Mouse (Mus musculus) NIH3T3 (cell line): ENCODE results near the gene Erbb2.
A peak's percentile ranks its signal among the peaks of the same experiment; 100 is the strongest.

Experiments used
- DNase-seq: peaks from one replicate; pipeline ENCODE4 v3.0.0-alpha.2; 2012; ENCODE audit warnings: low read depth

Erbb2 gene

GRCm38 (mm10) chr11:98457367-98458120 lies 45.3 kb downstream of the Erbb2 start:
- peak; percentile 86 for DNase-seq

- DNase-seq = no peak
These were observed 46.1 kb downstream of the Erbb2 start for GRCm38 (mm10) chr11:98458121-98458990.

GRCm38 (mm10) chr11:98459071-98459741 lies 46.9 kb downstream of the Erbb2 start:
- DNase-seq = no peak

- no peak for DNase-seq
These were observed 47.6 kb downstream of the Erbb2 start for GRCm38 (mm10) chr11:98459860-98460259.

GRCm38 (mm10) chr11:98461109-98461720 lies 48.9 kb downstream of the Erbb2 start:
- DNase-seq = peak; percentile 41

GRCm38 (mm10) chr11:98462255-98462654 lies 50.0 kb downstream of the Erbb2 start:
- DNase-seq = no peak

GRCm38 (mm10) chr11:98463911-98464310 lies 51.6 kb downstream of the Erbb2 start:
- no peak for DNase-seq

GRCm38 (mm10) chr11:98464516-98464915 lies 52.2 kb downstream of the Erbb2 start:
- no peak for DNase-seq

GRCm38 (mm10) chr11:98469761-98470714 lies 57.8 kb downstream of the Erbb2 start:
- no peak for DNase-seq

- DNase-seq = no peak
These were observed 58.5 kb downstream of the Erbb2 start for GRCm38 (mm10) chr11:98470795-98471194.

- no peak for DNase-seq
These were observed 60.4 kb downstream of the Erbb2 start for GRCm38 (mm10) chr11:98472696-98473095.

GRCm38 (mm10) chr11:98473916-98474479 lies 61.7 kb downstream of the Erbb2 start:
- DNase-seq = no peak

- DNase-seq = no peak
These were observed 62.7 kb downstream of the Erbb2 start for GRCm38 (mm10) chr11:98474967-98475366.

- DNase-seq = no peak
These were observed 63.6 kb downstream of the Erbb2 start for GRCm38 (mm10) chr11:98475630-98476433.

GRCm38 (mm10) chr11:98476434-98476807 lies 64.2 kb downstream of the Erbb2 start:
- no peak for DNase-seq

- DNase-seq = no peak
These were observed 64.9 kb downstream of the Erbb2 start for GRCm38 (mm10) chr11:98477011-98477701.

GRCm38 (mm10) chr11:98479026-98479939 lies 67.0 kb downstream of the Erbb2 start:
- DNase-seq = no peak

GRCm38 (mm10) chr11:98479940-98480497 lies 67.7 kb downstream of the Erbb2 start:
- no peak for DNase-seq
